Mouse (Mus musculus): ENCODE data around the gene Ap1ar. TPM values are rescaled to one million over a fixed set of nuclear protein-coding genes. Genes with fewer than 3 reads are reported as not detected.
A peak's percentile ranks its signal among the peaks of the same experiment; 100 is the strongest.

Gene Ap1ar
- 10 to 100 TPM; 22.7 to 30.0 (median 27.5) TPM for total RNA-seq (2022)

DNA sequence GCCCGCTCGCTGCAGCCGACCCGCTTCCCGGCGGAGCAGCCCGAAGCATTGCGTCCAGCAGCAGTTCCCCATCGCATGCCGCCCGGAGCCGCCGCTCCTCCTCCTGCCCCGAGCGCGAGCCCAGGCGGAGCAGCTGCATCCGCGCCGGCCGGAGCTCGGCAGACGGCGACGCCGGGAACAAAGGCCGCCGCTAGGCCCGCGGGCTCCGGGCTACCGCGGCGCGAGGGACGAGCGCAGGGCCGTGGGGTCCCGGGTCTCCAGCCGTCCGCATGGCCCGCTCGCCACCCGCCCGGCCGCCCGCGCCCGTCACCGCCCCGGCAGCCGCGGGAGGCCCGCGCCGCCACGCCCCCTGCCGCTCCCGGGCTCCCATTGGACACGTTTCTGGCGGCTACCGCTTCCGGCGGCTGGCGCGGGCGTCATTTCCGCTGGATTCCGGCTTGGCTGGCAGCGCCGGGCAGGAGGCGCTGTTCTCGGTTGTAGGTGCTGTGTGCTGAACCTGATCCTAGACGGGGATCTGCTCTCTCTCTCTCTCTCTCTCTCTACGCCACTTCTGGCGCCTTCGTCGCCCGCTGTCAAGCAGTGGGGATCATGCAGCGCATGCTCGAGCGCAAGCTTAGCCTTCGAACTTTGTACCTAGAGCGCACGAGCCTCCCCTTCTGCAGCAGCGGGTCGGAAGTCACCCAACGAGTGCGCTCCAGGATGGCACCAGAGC, at the start of gene Ap1ar:
Gene Ap1ar, minus strand, starts transcription at position 370 of the 712 bp plus-strand sequence.
- peak; percentile 93 to 95 for DNase-seq (ENCODE audit: low spot score in 2 of 2)

DNA sequence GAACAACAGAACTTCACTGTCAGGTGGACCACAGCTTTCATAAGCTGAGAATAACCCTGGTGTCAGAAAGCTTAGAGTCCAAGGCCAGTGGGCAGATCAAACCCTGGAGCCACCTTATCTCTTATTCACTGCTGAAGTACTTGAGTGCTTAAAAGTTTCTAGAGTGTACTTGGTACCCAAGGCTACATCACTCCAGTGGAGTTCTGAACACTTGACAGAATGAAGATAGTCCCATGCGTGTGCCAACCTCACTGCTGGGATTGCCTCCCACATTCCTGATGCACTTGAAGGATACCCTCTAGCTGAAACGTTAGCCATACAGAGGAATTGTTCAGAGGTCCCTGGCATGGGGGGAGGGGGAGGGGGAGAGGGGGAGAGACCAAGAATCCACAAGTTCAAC, 44.4 kb upstream of the Ap1ar start:
- DNase-seq (ENCODE audit: low spot score in 2 of 2): no peak

DNA sequence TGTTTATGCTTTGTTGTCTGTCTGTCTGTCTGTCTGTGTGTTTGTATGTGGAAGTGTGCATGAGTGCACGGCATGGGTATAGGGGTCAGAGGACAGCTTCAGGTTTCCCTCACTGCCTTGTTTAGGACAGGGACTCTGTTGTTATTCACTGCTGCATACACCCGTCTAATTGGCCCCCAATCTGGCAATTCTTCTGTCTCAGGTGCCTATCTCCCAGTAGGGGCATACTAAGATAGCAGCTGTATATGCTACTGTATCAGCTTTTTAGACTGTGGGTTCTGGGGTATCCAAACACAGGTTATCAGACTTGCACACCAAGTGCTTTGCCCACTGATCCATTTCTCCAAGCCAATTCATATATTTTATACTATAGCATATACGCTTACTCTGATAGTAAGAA, 42.6 kb upstream of the Ap1ar start:
- no peak for DNase-seq (ENCODE audit: low spot score in 2 of 2)

DNA sequence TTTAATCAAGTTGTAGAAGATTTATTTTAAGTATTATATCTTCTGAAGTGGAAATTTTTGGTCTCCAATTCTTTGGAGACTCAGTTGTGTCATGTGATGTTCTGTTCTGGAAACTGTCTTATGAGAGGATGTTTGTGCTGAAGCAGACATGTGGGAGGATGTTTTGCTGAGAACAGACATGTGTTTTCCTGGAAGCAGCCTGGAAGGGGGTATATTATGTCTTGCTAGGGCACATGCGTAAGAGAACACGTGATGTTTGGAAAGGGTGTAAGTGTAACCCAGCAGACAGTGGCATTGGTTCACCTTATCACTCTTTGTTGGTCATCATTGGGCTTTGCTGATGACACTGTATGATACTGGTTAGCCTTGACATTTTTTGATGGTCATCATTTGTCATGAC, 38.2 kb upstream of the Ap1ar start:
- DNase-seq (ENCODE audit: low spot score in 2 of 2): no peak

DNA sequence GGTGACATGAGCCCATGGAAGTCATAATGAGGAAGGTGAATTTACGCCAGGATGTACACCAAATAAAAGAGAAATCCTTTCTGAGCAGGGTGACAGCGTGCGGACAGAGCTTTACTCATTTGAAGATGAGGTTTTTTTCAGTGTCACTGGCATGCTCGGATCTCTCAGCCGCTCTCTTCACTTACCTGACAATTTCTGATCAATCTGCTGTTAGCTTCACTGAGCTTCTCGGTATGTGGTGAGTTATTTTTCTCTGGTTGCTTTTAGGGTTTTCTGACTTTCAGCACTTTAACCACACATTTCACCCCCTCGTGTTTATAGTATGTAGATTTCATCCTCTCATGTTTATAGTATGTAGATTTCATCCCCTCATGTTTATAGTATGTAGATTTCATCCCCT, 37.7 kb upstream of the Ap1ar start:
- no peak for DNase-seq (ENCODE audit: low spot score in 2 of 2)

DNA sequence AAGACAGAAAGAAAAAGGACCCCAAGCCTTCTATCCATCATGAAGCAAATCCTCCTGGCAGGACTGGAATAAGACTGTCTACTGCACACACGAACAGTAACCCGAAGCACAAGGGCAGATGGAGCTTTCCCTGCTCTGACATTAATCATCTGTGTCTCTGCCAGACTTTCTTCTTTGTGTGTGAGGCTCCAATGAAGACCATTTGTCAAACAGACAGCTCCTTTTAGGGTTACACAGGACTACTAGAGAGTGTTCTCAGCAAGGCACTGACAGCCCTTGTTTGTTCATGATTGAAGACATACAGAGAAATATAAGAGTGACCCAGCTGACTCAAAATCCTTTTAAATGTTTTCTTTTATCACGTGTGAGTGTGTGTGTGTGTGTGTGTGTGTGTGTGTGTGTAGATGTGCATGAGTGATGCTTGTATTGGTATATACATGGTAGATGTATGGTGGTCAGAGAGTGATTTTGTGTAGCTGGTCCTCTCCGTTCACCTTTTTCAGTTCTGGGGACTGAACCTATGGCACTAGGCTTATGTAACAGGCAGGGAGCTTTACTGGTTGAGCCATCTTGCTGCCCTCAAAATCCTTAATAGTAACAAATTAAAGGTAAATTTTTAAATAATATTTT, 37.0 kb upstream of the Ap1ar start:
- no peak for DNase-seq (ENCODE audit: low spot score in 2 of 2)

DNA sequence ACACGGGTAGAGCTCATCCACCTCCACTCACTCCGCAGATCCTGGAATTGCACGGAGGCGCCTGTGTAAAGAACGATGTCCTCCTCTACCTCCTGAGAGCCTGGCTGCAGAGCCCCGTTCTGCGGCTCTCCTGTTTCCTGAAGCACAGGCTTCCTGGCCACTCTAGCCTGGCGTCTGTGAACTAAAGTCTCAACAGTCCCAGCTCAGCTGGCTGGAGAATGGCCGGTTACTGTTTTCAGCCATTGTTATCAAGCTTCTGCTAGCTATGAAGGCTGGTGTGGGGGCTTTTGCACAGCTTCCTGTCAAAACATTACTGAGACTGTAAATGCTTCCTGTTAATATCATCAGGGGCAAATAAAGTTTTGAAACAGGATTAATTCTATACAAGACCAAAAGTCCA, 34.3 kb upstream of the Ap1ar start:
- no peak for DNase-seq (ENCODE audit: low spot score in 2 of 2)

DNA sequence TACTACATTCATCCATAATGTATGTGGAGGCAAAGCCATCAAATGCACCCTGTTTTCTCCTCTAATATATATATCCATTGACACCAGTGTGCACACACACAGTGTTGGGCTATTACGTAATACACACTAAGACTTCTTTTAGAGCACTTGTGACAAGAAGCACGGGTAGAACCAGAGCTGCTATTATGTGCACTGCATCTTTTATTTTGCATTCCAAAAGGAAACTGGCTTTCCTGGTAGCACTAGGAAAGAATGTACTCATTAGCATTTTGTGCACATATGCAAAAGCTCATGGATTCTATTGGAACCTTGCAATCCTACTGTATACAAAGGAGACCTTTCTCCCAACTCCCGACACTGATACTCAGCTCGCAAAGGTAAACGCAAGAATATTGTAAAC, 31.6 kb upstream of the Ap1ar start:
- DNase-seq (ENCODE audit: low spot score in 2 of 2): no peak

DNA sequence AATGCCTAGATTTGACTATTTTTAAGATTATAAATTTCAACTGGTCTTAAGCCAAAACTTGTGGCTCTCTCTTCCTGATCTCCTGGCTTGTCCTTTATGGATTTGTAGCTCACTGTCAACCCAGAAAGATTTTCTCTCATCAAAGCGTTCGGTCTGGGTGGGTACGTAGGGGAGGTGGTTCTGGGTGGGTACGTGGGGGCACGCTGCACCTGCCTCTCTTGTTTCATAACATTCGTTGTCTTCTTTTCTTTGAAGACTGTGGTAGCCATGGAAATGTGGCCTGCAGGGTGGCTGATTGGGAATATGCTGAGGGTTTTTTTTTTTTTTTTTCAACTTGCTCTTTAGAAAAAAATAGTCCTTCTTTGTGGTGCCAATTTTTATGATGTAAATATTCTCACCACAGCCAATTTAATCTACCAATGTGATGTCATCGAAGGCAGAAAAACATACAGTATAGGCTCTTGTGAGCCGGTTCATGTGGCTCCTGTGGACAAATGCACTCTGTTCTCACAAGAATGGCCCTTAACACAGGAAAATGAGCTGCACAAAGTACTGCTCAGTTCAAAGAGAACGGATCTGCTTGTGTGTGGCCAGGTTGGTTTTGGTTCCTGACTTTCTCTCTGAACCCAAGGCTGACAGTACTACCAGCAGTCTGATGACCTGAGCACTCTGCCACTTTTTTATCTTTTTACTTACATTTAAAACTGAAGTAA, 30.9 kb upstream of the Ap1ar start:
- DNase-seq (ENCODE audit: low spot score in 2 of 2): no peak

DNA sequence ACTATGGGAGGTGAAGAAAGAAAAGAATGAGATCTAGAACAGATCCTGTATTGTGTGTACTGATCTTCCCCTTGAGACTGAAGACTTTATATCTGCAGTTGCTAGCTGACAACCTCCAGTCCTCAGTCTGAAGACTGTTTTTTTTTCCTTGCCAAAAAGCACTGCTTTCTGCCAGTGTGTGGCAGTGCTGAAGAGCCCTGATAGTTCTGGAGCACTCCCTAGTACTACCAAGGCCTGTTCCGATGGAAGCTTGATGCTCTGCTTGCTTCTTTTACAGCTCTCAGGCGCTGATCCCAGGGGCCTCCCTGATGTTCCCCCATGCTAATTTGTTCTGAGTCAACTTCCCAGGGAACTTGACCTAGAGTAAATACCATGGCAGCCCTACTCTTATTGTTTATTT, 26.9 kb upstream of the Ap1ar start:
- DNase-seq (ENCODE audit: low spot score in 2 of 2): no peak

DNA sequence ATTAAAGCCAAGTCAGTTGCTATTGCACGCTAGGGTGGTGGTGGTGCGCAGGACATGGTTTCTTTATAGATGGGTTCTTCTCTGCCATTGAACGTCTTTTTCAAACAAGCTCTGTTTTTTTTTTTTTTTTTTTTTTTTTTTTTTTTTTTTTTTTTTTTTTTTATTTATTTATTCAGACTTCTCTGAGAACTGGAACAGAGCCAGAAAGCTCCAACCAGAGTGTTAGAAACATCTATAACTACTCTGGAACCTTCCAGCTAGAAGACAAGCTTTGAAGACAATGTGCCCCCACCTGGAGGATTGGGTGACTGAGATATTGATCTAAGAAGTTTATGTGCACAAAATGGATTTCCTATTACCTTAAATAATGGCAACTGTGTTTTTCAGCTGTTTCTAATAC, 26.2 kb upstream of the Ap1ar start:
- DNase-seq (ENCODE audit: low spot score in 2 of 2): no peak

DNA sequence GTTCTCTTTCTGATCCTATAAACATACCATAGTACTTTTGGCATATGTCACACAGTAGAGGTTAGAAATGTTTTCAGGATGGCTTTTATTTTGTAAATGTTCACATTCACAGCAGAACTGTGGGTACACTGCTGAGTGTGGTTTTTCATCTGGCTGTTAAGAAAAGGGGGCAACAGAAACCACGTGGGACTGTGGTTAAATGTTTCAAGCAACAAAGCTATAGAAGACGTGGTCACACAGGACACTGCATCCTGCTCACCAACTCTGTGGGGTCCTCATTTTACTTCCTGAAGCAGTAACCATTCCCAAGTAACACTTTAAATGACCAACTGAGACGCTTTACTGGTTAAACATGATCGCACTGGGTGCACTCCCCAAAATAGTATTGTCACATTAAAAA, 25.2 kb upstream of the Ap1ar start:
- DNase-seq (ENCODE audit: low spot score in 2 of 2): no peak

DNA sequence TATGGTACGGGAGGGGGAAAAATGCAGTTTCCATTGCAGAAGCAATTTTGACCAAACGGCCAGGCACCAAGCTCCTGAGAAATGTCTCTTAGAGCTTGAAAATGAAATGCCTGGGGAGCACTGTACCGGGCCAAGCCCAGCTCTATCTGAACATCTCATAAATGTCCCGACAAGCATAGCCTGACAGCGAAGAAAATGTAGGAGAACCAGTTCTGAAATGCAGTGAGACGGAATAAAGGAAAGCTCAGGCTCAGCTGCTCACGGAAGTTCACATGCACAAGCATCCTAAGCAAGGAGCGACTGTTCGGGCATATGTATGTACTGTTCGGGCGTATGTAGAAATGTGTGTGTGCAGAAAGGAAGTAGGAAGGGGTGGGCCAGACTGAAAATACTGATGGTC, 24.0 kb upstream of the Ap1ar start:
- no peak for DNase-seq (ENCODE audit: low spot score in 2 of 2)

DNA sequence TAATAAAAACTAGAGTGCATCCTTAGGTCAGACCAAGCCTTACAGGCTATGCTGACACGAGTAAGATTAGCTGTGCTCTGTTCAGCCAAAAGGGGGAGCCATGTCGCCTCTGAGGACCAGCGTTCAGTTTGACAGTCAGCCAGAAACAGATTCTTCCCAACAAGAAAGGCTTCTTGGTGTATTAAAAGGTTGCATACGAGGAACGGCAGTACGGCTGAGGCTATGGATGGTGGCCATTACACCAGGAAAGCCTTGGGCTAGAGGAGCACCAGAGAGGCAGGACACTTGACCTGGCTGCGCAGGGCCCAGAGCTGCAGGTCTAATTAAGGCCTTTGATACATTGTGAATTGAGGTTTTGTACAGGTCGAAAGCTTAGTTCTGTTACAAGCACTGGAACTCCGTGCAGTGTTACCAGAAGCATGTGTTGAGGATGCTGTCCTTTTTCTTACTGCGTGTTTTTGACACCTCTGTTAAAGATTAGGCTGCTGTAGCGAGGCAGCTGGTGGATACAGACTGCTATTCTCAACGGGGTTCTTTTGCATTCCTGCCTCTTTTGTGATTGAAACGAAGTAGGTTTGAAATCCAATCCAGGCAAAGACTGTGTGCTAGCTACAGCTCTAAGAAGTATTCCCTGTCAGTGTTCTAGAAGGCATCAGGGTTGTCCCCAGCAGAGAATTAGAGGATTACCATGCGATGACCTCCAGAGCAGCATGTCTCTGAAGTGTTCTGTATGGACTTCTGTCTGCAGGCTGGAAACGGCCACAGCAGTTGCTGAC, 16.3 kb upstream of the Ap1ar start:
- peak; percentile 25 to 31 for DNase-seq (ENCODE audit: low spot score in 2 of 2)

DNA sequence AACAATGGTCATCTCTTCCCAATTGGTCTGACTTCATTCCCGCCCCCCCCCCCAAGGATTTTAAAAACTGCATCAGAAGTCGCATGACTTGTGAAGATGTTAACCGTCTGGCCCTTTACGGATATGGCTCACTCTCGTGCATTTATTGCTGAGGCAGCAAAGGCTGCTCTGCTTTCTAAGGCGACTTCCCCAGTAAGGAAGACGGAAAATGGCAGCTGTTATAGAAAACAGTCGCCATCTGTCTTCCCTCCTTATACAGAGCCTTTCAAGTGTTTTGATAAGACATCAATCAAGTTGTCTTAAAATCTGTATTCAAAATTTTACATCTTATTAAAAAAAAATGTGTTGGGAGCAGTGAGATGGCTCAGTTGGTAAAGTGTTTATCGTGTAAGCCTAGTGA, 15.4 kb upstream of the Ap1ar start:
- no peak for DNase-seq (ENCODE audit: low spot score in 2 of 2)

DNA sequence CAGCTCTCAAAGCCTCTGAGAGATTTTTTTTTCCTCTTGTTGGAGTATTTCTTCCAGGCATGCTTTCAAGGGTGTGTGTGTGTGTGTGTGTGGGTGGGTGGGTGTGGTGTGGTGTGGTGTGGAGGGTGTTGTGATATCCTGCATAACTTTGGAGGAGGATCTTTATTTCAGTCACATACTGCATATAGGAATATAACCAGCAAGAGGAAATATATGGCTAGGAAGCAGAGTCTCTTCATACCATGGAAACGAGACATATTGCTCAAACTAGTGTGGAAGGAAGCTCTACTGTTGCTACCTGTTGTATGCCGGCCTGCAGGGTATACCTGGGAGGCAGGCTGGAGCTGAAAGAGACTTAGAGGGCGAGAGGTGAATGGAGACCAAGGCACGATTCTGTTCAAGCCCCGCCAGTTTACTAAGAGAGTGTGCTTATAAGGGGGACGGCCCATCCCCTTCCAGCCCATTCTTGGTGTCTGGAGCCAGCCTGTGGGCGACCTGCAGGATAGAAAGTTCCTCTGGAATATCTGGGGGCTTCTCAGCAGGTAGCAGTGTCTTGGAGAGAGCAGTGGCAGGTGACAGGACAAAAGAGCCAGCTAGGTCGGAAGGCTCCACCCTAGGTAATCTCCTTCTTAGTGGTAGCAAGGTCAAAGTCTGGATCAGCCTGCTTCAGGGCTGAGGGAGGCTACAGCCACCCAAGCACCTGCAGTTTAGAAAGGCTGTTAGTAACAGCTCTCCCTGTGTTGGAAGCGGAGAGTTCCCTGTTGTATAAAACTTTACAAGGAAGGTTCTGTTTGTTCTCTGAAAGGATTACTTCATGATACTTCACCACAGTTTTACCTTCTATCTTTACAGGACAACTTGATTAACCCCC, 13.7 kb upstream of the Ap1ar start:
- DNase-seq (ENCODE audit: low spot score in 2 of 2): no peak

DNA sequence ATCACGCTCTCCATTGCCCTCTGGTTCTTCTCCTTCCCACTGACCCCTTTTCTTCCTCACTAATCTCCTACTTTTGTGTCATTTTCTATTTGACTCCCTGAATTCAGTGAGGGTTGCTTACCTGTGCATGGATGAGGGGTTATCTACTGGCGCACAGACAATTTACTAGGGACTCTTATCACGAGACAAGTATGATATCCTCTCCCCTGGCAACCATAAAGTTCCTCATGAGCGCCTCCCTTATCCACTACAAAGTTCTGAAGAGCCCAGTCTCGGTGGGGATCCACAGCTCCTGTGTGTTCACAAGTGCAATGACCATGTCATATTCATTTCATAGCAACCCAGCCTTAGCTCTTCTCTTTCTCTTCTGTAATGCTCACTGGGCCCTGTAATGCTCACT, 12.6 kb upstream of the Ap1ar start:
- DNase-seq (ENCODE audit: low spot score in 2 of 2): no peak

DNA sequence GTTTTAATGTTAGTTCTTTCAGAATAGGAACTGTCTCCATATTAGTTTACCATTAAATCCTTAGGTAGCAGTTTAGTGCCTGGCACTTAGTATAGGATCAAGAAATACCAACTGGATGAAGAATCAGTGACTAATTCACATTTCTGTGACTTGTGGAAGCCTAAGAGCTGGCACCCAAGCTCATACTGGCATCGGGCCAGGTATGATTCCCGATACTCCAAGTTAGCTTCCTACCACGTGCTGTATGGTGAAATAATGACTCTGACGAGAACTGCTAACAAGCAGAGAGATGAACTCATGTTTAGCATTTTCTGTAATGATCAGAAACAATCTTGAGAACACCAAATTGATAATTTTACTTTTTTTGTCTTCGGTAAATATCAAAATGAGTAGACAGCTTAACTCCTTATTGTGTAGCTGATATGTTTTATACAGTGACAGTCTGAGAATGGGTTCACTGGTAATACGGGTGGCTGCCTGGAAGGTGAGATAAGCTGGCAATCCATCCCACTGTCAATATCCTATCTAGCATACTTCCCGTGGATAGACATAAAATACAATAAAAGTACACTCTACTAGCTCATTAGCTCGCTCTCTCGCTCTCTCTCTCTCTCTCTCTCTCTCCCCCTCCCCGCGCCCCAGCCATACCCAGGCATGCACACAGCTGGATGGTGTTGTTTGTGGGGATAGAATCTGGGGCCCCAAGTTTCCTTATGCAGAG, 10.9 kb upstream of the Ap1ar start:
- no peak for DNase-seq (ENCODE audit: low spot score in 2 of 2)

DNA sequence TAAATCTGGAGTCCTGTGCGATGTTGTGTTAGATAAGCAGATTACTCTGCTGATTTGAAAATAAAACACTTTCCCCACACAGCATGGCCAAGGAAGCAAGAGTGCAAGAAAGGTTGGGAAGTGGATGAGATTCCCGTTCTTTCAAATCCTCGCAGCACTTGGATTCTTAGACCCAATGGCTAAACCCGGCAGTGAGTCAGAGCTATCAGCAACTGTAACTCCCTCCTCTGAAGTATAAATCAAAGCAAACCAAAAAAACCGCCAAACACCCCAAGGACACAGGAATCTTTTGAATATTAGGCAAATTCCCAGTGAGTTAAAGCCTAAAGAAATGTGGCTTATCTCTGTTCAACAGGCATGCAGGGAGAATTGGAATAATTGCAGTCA, 6.6 kb upstream of the Ap1ar start:
- no peak for DNase-seq (ENCODE audit: low spot score in 2 of 2)

DNA sequence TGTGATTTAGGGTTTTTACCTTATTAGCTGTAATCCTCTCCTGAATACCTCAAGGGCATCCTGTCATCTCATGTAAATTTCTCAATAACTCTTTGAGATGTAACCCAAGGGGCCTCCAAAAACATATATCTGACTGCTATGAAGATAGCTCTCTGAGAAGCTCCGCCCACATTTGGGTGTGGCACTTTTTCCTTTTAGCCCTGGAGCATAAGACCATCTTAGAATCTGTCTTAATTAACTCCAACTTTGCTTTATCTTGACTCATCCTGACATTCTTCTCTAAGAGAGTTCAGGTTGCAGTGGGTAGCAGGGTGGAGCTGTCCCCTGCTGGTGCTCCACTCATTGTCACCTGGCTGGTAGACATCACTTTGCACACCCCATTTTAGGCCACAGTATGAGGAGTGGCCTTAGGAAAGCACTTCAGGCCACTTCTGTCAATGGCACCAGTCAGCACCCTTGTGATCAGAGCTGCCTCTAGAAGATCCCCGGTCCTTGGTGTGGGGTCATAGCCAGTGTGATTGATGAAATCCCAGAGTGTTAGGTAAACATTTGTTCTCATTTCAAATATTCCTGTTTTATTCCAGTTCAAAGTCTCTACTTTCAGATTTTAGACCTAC, 6.1 kb upstream of the Ap1ar start:
- no peak for DNase-seq (ENCODE audit: low spot score in 2 of 2)

Data from gastrocnemius, adult 8-10 months (tissue).